Mouse (Mus musculus) cerebellum, adult 2 months (tissue): ENCODE results near the gene Zfp365.

ENCODE experiments used
- CTCF ChIP-seq: fragments of 200-500 bp; IDR thresholded peaks from 2 replicates; pipeline ENCODE4 v1.5.1; 2011; ENCODE audit warnings: low read depth, mild to moderate bottlenecking, control low read depth, low read length, moderate library complexity, borderline replicate concordance; ENCODE audit not compliant: insufficient read depth
- POLR2A ChIP-seq: fragments of 200-500 bp; IDR thresholded peaks from 2 replicates; pipeline ENCODE4 v1.6.1; 2011; ENCODE audit warnings: low read length, control low read depth, borderline replicate concordance; ENCODE audit not compliant: insufficient read depth

DNA sequence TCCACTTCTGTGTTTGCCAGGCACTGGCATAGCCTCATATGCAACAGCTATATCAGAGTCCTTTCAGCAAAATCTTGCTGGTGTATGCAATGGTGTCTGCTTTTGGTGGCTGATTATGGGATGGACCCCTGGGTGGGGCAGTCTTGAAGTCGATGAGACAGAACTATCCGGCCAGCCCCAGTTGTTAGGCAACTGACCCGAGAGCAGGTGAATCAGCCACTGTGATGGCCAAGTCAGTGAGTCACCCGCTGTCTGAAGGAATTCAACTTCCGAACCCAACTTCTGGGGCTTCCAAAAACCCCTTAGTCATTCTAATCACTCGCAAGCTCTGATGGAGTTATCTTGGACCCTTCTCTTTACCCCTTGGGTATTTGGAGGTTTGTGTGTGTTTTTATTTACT lies 46.6 kb downstream of the Zfp365 start:
- TF ChIP-seq CTCF (no peak), POLR2A (no peak)
